Mouse (Mus musculus): ENCODE measurements at regions not wholly inside any gene's neighbourhood (a gene's known extent, or its start where the extent isn't known, plus 50 kb on each side); places are given as distances from the start of the nearest gene placed in this dataset.

DNA sequence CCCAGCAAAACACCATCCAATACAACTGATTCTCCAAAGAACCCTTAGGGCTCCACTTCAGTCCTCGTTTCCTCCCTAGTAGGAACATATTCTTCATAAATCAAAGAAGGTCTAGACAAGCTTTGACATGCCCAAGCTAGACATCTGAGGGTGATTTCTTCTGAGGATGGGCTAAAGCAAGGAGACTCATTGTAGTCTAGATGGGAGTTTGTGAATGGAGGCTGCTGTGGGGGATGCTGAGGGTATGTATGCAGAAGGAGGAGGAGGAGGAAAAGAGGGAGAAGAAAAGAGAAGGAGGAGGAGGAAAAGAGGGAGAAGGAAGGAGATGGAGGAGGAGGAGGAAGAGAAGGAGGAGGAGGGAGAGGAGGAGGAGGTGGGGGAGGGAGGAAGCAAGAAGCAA, 178.9 kb downstream of the Foxo1 start:
- 0 out of 2 replicates have a peak, but pooled peaks cover 4% of the 10 kb centered on the region for H3K27me3 ChIP-seq (replicated peaks; ENCODE audit: control insufficient read depth, insufficient read depth, low read length)
- H3K27ac ChIP-seq (ENCODE audit: low read depth, low read length): no peak overlapping the region
- H3K4me1 ChIP-seq (replicated peaks; ENCODE audit: control insufficient read depth, insufficient read depth, low read length): no peaks in the 10 kb centered on the region
- no peak for TF ChIP-seq CTCF (IDR thresholded peaks at IDR 0.05; ENCODE audit: low read depth)
- H3K9ac ChIP-seq (ENCODE audit: low read depth, low read length): no peak overlapping the region
- ATAC-seq: no peak
- H3K36me3 ChIP-seq (ENCODE audit: control insufficient read depth, insufficient read depth): no peaks in the 10 kb centered on the region
- WGBS: 46% methylated on average over 1 of the region's 1 CpGs
- H3K4me3 ChIP-seq (ENCODE audit: low read depth, low read length): no peak overlapping the region
- H3K4me2 ChIP-seq (replicated peaks; ENCODE audit: low read depth): no peak overlapping the region
- no peaks in the 10 kb centered on the region for H3K9me3 ChIP-seq (ENCODE audit: control insufficient read depth)

DNA sequence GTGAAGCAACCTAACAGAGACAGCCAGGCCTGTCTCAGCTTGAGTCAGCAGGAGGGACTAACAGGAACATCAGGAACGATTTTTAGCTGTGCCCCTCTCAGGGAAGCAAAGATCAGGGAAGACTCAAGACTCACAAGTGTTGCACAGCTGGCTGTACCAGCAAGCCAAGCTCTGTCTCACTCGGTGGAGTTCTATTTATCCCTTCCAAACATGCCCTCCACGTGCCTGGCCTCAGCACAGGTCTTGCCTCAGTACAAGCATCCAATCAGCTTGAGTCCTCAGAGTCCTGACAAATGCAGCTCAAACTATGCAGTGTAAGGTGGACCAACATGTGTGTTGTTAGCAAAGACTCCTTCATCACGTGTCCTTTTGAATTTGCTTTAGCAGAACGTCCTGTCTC, 178.4 kb downstream of the Foxo1 start:
- H3K4me1 ChIP-seq (replicated peaks; ENCODE audit: control insufficient read depth, insufficient read depth, low read length): no peaks in the 10 kb centered on the region
- H3K36me3 ChIP-seq (ENCODE audit: control insufficient read depth, insufficient read depth): no peaks in the 10 kb centered on the region
- H3K4me3 ChIP-seq (ENCODE audit: low read depth, low read length): no peak overlapping the region
- no peak overlapping the region for H3K27ac ChIP-seq (ENCODE audit: low read depth, low read length)
- H3K4me2 ChIP-seq (replicated peaks; ENCODE audit: low read depth): no peak overlapping the region
- TF ChIP-seq CTCF (IDR thresholded peaks at IDR 0.05; ENCODE audit: low read depth): no peak
- H3K9ac ChIP-seq (ENCODE audit: low read depth, low read length): no peak overlapping the region
- no peaks in the 10 kb centered on the region for H3K9me3 ChIP-seq (ENCODE audit: control insufficient read depth)
- WGBS: 66% methylated on average over 5 of the region's 5 CpGs
- ATAC-seq: no peak
- H3K27me3 ChIP-seq (replicated peaks; ENCODE audit: control insufficient read depth, insufficient read depth, low read length): 0 out of 2 replicates have a peak, but pooled peaks cover 3% of the 10 kb centered on the region

DNA sequence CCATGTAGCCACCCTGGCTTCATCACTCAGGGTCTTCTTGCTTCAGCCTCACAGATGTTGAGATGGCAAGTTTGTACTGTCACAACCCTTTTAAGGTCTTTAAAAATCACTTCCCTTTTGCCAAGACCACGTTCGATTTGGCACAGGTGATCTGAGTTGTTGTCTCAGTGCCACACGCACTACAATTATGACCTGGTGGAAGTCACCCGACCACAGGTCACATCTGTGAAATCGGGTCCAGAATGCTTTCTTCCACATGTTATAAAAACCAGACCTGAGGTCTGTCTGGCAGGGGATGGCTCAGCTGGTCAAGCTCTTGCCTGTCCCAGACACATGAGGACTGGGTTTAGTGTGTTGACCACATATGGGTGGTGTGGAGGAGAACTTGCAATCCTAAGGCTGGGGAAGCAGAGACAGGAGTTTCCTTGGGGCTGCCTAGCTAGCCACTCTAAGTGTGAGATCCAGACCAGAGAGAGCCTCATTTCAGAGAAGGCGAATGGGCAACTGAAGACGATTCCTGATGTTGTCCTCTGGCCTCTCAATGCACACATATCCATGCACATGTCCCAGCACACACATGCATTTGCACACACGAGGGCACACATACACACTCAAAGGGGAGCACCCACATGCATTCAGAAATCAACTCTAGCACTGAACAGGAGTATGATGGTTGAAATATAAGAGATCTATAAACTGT, 176.4 kb downstream of the Foxo1 start:
- no peak overlapping the region for H3K4me2 ChIP-seq (replicated peaks; ENCODE audit: low read depth)
- H3K4me3 ChIP-seq (ENCODE audit: low read depth, low read length): no peak overlapping the region
- H3K4me1 ChIP-seq (replicated peaks; ENCODE audit: control insufficient read depth, insufficient read depth, low read length): no peaks in the 10 kb centered on the region
- no peaks in the 10 kb centered on the region for H3K9me3 ChIP-seq (ENCODE audit: control insufficient read depth)
- ATAC-seq: no peak
- no peak overlapping the region for H3K27ac ChIP-seq (ENCODE audit: low read depth, low read length)
- WGBS: 82% methylated on average over 8 of the region's 8 CpGs
- no peaks in the 10 kb centered on the region for H3K36me3 ChIP-seq (ENCODE audit: control insufficient read depth, insufficient read depth)
- H3K9ac ChIP-seq (ENCODE audit: low read depth, low read length): no peak overlapping the region
- TF ChIP-seq CTCF (IDR thresholded peaks at IDR 0.05; ENCODE audit: low read depth): no peak
- H3K27me3 ChIP-seq (replicated peaks; ENCODE audit: control insufficient read depth, insufficient read depth, low read length): no peaks in the 10 kb centered on the region

DNA sequence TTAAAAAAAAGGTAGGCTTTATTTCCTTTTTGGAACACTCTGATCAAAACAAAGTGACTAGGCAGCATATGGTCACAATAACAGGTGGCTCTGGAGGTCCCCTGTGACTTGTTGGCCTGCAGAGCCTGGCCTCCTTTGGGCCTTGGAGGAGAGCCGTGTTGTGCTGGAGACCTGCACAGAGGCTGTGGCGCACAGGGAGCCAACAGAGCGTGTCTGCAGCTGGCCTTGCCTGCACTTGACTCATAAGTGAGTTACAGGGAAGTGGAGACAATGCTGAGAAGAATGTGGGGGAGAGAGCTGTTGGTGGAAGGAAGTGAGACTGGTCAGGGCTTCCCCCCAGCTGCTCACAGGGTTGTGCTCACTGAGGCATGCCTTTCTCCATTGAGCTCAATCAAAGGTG, 175.7 kb downstream of the Foxo1 start:
- 56% methylated on average over 3 of the region's 3 CpGs for WGBS
- no peak overlapping the region for H3K9ac ChIP-seq (ENCODE audit: low read depth, low read length)
- TF ChIP-seq CTCF (IDR thresholded peaks at IDR 0.05; ENCODE audit: low read depth): no peak
- no peak overlapping the region for H3K4me3 ChIP-seq (ENCODE audit: low read depth, low read length)
- H3K4me2 ChIP-seq (replicated peaks; ENCODE audit: low read depth): no peak overlapping the region
- no peak for ATAC-seq
- H3K27ac ChIP-seq (ENCODE audit: low read depth, low read length): no peak overlapping the region
- no peaks in the 10 kb centered on the region for H3K36me3 ChIP-seq (ENCODE audit: control insufficient read depth, insufficient read depth)
- no peaks in the 10 kb centered on the region for H3K4me1 ChIP-seq (replicated peaks; ENCODE audit: control insufficient read depth, insufficient read depth, low read length)
- no peaks in the 10 kb centered on the region for H3K27me3 ChIP-seq (replicated peaks; ENCODE audit: control insufficient read depth, insufficient read depth, low read length)
- H3K9me3 ChIP-seq (ENCODE audit: control insufficient read depth): no peaks in the 10 kb centered on the region

DNA sequence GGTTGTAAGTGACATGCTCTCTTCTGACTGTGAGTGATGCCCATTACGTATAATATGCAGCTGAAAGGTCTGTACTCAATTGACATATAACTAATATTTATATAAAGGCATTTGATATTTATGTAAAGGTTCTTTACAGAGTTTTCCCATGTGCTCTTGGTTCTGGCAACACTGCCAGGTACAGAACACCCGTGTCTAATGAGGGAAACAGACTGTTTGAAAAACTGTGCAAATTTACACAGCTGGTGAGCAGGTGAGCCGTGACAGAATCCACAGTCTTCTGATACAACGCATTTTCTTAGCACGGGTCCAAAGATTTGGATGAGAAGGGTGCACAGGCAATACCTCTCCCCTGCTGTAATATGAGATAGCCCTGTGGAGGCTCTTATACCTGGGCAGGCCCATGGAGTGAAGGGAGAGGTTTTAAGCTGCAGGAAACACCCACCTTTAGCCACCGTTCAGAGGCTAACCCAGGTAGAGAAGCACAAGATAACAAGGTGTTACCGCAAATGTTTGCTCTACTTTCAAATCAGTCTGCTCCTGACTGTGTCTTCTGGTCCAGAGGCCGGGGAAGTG, 161.0 kb downstream of the Foxo1 start:
- H3K4me2 ChIP-seq (replicated peaks; ENCODE audit: low read depth): no peak overlapping the region
- H3K27ac ChIP-seq (ENCODE audit: low read depth, low read length): no peak overlapping the region
- 48% methylated on average over 8 of the region's 8 CpGs for WGBS
- H3K9ac ChIP-seq (ENCODE audit: low read depth, low read length): no peak overlapping the region
- H3K4me1 ChIP-seq (replicated peaks; ENCODE audit: control insufficient read depth, insufficient read depth, low read length): no peaks in the 10 kb centered on the region
- H3K4me3 ChIP-seq (ENCODE audit: low read depth, low read length): no peak overlapping the region
- no peaks in the 10 kb centered on the region for H3K36me3 ChIP-seq (ENCODE audit: control insufficient read depth, insufficient read depth)
- no peak for ATAC-seq
- no peaks in the 10 kb centered on the region for H3K27me3 ChIP-seq (replicated peaks; ENCODE audit: control insufficient read depth, insufficient read depth, low read length)
- H3K9me3 ChIP-seq (ENCODE audit: control insufficient read depth): no peaks in the 10 kb centered on the region
- TF ChIP-seq CTCF (IDR thresholded peaks at IDR 0.05; ENCODE audit: low read depth): no peak

DNA sequence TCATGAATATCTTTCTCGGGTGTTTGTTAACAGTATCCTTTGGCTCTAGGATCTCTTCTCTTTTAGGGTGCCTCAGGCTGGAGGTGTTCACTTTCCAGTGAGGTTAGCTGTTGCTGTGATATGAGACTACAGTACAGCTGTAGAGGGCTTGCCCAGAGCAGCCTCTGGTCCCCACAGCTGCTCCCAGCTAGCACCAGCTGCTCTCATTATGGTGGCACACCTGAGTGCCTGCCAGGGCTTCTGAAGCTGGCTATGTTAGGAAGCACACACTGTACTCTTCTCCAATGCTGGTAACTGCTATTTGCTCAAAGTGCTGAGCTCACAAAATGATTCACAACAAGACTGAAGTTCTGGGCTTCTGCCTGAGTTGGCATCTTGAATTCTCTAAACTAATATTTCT, 154.7 kb downstream of the Foxo1 start:
- Histone ChIP-seq H3K4me3 (ENCODE audit: low read depth, low read length) (no peak overlapping the region), H3K27me3 (replicated peaks; ENCODE audit: control insufficient read depth, insufficient read depth, low read length) (no peaks in the 10 kb centered on the region), H3K4me2 (replicated peaks; ENCODE audit: low read depth) (no peak overlapping the region), H3K9me3 (ENCODE audit: control insufficient read depth) (0 out of 2 replicates have a peak, but pooled peaks cover 4% of the 10 kb centered on the region), H3K36me3 (ENCODE audit: control insufficient read depth, insufficient read depth) (no peaks in the 10 kb centered on the region), H3K9ac (ENCODE audit: low read depth, low read length) (no peak overlapping the region), H3K27ac (ENCODE audit: low read depth, low read length) (no peak overlapping the region), H3K4me1 (replicated peaks; ENCODE audit: control insufficient read depth, insufficient read depth, low read length) (no peaks in the 10 kb centered on the region)
- no peak for TF ChIP-seq CTCF (IDR thresholded peaks at IDR 0.05; ENCODE audit: low read depth)
- ATAC-seq: no peak
- 97% methylated on average over 1 of the region's 1 CpGs for WGBS
